Mouse (Mus musculus) myocyte (in vitro differentiated cells): ENCODE results near the gene Shf. TPM values are rescaled to one million over a fixed set of nuclear protein-coding genes. Genes with fewer than 3 reads are reported as not detected.

Source experiments
- H3K27me3 ChIP-seq: one replicate; pipeline ENCODE4 v1.6.1; 2011; ENCODE audit not compliant: control insufficient read depth, insufficient read depth, insufficient read length
- H3K36me3 ChIP-seq: one replicate; pipeline ENCODE4 v1.6.1; 2011; ENCODE audit not compliant: control insufficient read depth, insufficient read depth
- H3K4me2 ChIP-seq: one replicate; pipeline ENCODE4 v1.6.1; 2011; ENCODE audit warnings: low read depth, control low read depth
- H3K4me3 ChIP-seq: one replicate; pipeline ENCODE4 v1.5.1; 2011; ENCODE audit warnings: mild to moderate bottlenecking, control low read depth, moderate library complexity
- H3K79me2 ChIP-seq: one replicate; pipeline ENCODE4 v1.6.1; 2011; ENCODE audit not compliant: control insufficient read depth, insufficient read depth
- H3ac ChIP-seq: one replicate; pipeline ENCODE4 v1.6.1; 2011; ENCODE audit not compliant: control insufficient read depth, insufficient read length
- CEBPB ChIP-seq: IDR thresholded peaks from 2 replicates; pipeline ENCODE4 v1.6.1; 2011; ENCODE audit warnings: mild to moderate bottlenecking, moderate library complexity; ENCODE audit not compliant: poor library complexity, insufficient read depth, severe bottlenecking
- E2F4 ChIP-seq: IDR thresholded peaks from one replicate; pipeline ENCODE4 v1.6.1; 2011; ENCODE audit warnings: mild to moderate bottlenecking, control low read depth, moderate library complexity; ENCODE audit not compliant: insufficient read depth
- MAX ChIP-seq: IDR thresholded peaks from one replicate; pipeline ENCODE4 v1.6.1; 2011; ENCODE audit warnings: low read depth, mild to moderate bottlenecking, control low read depth
- MYOD1 ChIP-seq, 3 experiments: IDR thresholded peaks; one replicate each; pipeline ENCODE4 v1.6.1; 2011; ENCODE audit warnings: control low read depth in 2 of 3, low read depth in 2 of 3, mild to moderate bottlenecking in 2 of 3, moderate library complexity in 1 of 3; ENCODE audit not compliant: insufficient read length in 2 of 3, control insufficient read depth in 1 of 3
- MYOG ChIP-seq, 3 experiments: IDR thresholded peaks; one replicate each; pipeline ENCODE4 v1.6.1; 2011; ENCODE audit warnings: control low read depth in 2 of 3, low read depth in 2 of 3, mild to moderate bottlenecking in 2 of 3; ENCODE audit not compliant: insufficient read length in 2 of 3, control insufficient read depth in 1 of 3, insufficient read depth in 1 of 3
- POLR2A ChIP-seq: IDR thresholded peaks from one replicate; pipeline ENCODE4 v1.6.1; 2011; ENCODE audit warnings: low read depth, mild to moderate bottlenecking, control low read depth, moderate library complexity; ENCODE audit not compliant: insufficient read length
- POLR2AphosphoS2 ChIP-seq: IDR thresholded peaks from one replicate; pipeline ENCODE4 v1.6.1; 2011; ENCODE audit warnings: low read depth, control low read depth; ENCODE audit not compliant: insufficient read length
- REST ChIP-seq: IDR thresholded peaks from one replicate; pipeline ENCODE4 v1.6.1; 2011; ENCODE audit warnings: mild to moderate bottlenecking, control low read depth, moderate library complexity; ENCODE audit not compliant: insufficient read depth, insufficient read length
- SRF ChIP-seq: IDR thresholded peaks from one replicate; pipeline ENCODE4 v1.6.1; 2011; ENCODE audit warnings: low read depth; ENCODE audit not compliant: control insufficient read depth, insufficient read length
- TCF12 ChIP-seq: IDR thresholded peaks from one replicate; pipeline ENCODE4 v1.6.1; 2011; ENCODE audit warnings: mild to moderate bottlenecking, control low read depth; ENCODE audit not compliant: poor library complexity, insufficient read depth, severe bottlenecking
- TCF3 ChIP-seq: IDR thresholded peaks from one replicate; pipeline ENCODE4 v1.6.1; 2011; ENCODE audit warnings: low read depth, control low read depth; ENCODE audit not compliant: insufficient read length
- USF1 ChIP-seq: IDR thresholded peaks from one replicate; pipeline ENCODE4 v1.6.1; 2011; ENCODE audit warnings: low read depth, mild to moderate bottlenecking, control low read depth, moderate library complexity
- polyA plus RNA-seq: library from polyadenylated mRNA; unstranded; fragments of >200 nt; fragmentation: generic; extraction: Trizol; gene quantifications from one replicate; pipeline ENCODE4 v1.2.1, GENCODE M21; 2012; ENCODE audit warnings: missing spikeins

Shf gene
- polyA plus RNA-seq, 1 experiment: 48.5 TPM

GRCm38 (mm10) chr2:122366039-122366438 lies 2.9 kb downstream of the Shf start:
- H3K79me2 ChIP-seq: peaks cover 48% of the 10 kb centered on the region
- no peak overlapping the region for H3ac ChIP-seq
- no peak overlapping the region for H3K4me3 ChIP-seq
- H3K36me3 ChIP-seq: no peaks in the 10 kb centered on the region
- TF ChIP-seq MYOD1 (IDR thresholded peaks at IDR 0.05; ENCODE audit: control insufficient read depth in 1 of 3, insufficient read length in 2 of 3, low read depth in 2 of 3) (peak in 2 of 3 experiments; percentile 57 to 64), CEBPB (no peak), MYOG (IDR thresholded peaks at IDR 0.05; ENCODE audit: control insufficient read depth in 1 of 3, insufficient read depth in 1 of 3, insufficient read length in 2 of 3, low read depth in 2 of 3) (peak in 1 of 3 experiments; percentile 36)
- H3K27me3 ChIP-seq: no peaks in the 10 kb centered on the region
- H3K4me2 ChIP-seq: peak overlapping the region; percentile 97

GRCm38 (mm10) chr2:122365244-122365866 lies 3.6 kb downstream of the Shf start:
- H3K4me3 ChIP-seq: no peak overlapping the region
- H3K27me3 ChIP-seq: no peaks in the 10 kb centered on the region
- H3K36me3 ChIP-seq: no peaks in the 10 kb centered on the region
- H3ac ChIP-seq: no peak overlapping the region
- TF ChIP-seq MYOD1 (IDR thresholded peaks at IDR 0.05; ENCODE audit: control insufficient read depth in 1 of 3, insufficient read length in 2 of 3, low read depth in 2 of 3) (no peak), MAX (no peak), POLR2A (no peak), USF1 (no peak), TCF12 (no peak), SRF (no peak), E2F4 (no peak), CEBPB (no peak), TCF3 (no peak)
- H3K4me2 ChIP-seq: peak overlapping the region; percentile 12
- H3K79me2 ChIP-seq: peaks cover 55% of the 10 kb centered on the region

GRCm38 (mm10) chr2:122364352-122364944 lies 4.5 kb downstream of the Shf start:
- H3K79me2 ChIP-seq: peaks cover 55% of the 10 kb centered on the region
- no peak overlapping the region for H3ac ChIP-seq
- no peaks in the 10 kb centered on the region for H3K36me3 ChIP-seq
- H3K4me2 ChIP-seq: no peak overlapping the region
- TF ChIP-seq MYOD1 (IDR thresholded peaks at IDR 0.05; ENCODE audit: control insufficient read depth in 1 of 3, insufficient read length in 2 of 3, low read depth in 2 of 3) (peak in 2 of 3 experiments; percentile 55 to 56), POLR2AphosphoS2 (no peak), MYOG (IDR thresholded peaks at IDR 0.05; ENCODE audit: control insufficient read depth in 1 of 3, insufficient read depth in 1 of 3, insufficient read length in 2 of 3, low read depth in 2 of 3) (no peak), E2F4 (no peak), USF1 (no peak)
- no peaks in the 10 kb centered on the region for H3K27me3 ChIP-seq
- no peak overlapping the region for H3K4me3 ChIP-seq

- Histone ChIP-seq H3K79me2 (peaks cover 48% of the 10 kb centered on the region), H3K27me3 (no peaks in the 10 kb centered on the region), H3ac (no peak overlapping the region), H3K4me3 (no peak overlapping the region), H3K4me2 (no peak overlapping the region), H3K36me3 (no peaks in the 10 kb centered on the region)
- no peak for TF ChIP-seq TCF3
- no peak for TF ChIP-seq SRF
- TF ChIP-seq TCF12: no peak
- TF ChIP-seq POLR2AphosphoS2: no peak
- no peak for TF ChIP-seq CEBPB
- TF ChIP-seq REST: no peak
- no peak for TF ChIP-seq E2F4
- TF ChIP-seq MYOG (IDR thresholded peaks at IDR 0.05; ENCODE audit: control insufficient read depth in 1 of 3, insufficient read depth in 1 of 3, insufficient read length in 2 of 3, low read depth in 2 of 3): no peak
- TF ChIP-seq MAX: no peak
- no peak for TF ChIP-seq POLR2A
- no peak for TF ChIP-seq MYOD1 (IDR thresholded peaks at IDR 0.05; ENCODE audit: control insufficient read depth in 1 of 3, insufficient read length in 2 of 3, low read depth in 2 of 3)
- no peak for TF ChIP-seq USF1
Observed at GRCm38 (mm10) chr2:122362622-122363523, 6.1 kb downstream of the Shf start.
